9 mouse cellular contexts compared by ENCODE assay signal in the genomic region with DNA sequence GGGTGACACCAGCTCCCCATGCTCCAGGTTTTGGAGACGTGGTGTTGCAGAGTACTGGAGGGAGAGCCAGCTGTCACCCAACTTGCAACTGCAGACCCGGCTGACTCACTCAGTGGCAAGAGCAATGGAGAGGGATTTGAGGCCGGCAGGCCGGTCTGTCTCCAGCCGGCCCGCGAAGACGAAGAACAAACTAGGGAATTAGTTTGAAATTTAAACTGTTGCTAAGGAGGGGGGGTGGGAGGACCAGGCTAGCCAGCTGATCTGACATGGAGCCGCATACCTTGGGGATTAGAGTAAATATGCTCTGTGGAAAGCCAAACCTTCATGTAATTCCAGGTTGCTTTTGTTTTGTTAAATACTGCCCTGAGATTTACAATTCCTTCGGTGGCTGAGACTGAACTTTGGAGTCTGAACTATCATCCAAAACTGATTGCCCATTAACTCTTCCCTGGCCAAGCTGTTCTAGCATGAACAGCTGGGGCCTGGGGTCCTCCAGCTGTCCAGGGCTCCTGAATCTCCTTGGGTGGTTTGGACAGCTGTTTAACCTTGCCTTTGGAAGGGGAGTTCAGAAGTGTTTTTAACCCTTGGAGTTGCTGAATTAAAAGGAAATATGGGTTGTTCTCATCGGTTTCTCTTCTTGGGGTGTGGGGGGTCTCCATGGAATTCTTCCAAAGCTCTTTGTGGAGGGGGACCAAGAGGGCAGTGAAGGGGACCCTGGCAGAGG. TPM values are rescaled to one million over a fixed set of nuclear protein-coding genes. Genes with fewer than 3 reads are reported as not detected.
DNase-seq lines count a peak whose midpoint lies in the region; ATAC-seq lines count a peak whose summit lies in the region.
"Had no signal": no experiment of that assay in that cellular context is flagged by ENCODE, and none has a peak within 500 bp of the region (broad histone marks: within the 10 kb centered on the region; RNA-seq: fewer than 3 reads in every experiment).

No protein-coding gene starts in this region.

- WGBS in heart, embryonic 14.5 days = 6% methylated on average over 11 of the region's 11 CpGs
- 4% methylated on average over 11 of the region's 11 CpGs for WGBS in macrophage (ENCODE audit: missing documents)

- intact Hi-C loops in left cerebral cortex, postnatal 4 days (cut with DNase I) = loop anchor here (10.0 kb wide), 3 partner anchors 160 to 380 kb away; no protein-coding TSS in a partner anchor

- H3K27me3 ChIP-seq in heart, embryonic 14.5 days (ENCODE audit: control insufficient read depth, insufficient read depth, low read length) = no peaks in the 10 kb centered on the region
- H3K27me3 ChIP-seq: Patski had no signal

- H3K4me2 ChIP-seq in heart, embryonic 14.5 days (ENCODE audit: low read length) = peak overlapping the region; percentile 98

- H3K4me3 ChIP-seq in heart, embryonic 14.5 days (ENCODE audit: control insufficient read depth in 1 of 2, insufficient read depth in 1 of 2, low read depth in 1 of 2, low read length in 2 of 2) = peak overlapping the region; percentile 49 to 64
- H3K4me3 ChIP-seq in macrophage (ENCODE audit: inconsistent target) = peak overlapping the region; percentile 99

- peaks cover 26 to 46% of the 10 kb centered on the region in 2 experiments for H3K4me1 ChIP-seq in heart, embryonic 14.5 days (ENCODE audit: control insufficient read depth in 2 of 2, insufficient read depth in 2 of 2, low read length in 2 of 2)

- H3K9me3 ChIP-seq in heart, embryonic 14.5 days (ENCODE audit: control insufficient read depth, low read length) = no peaks in the 10 kb centered on the region

- peak overlapping the region; percentile 77 for H3K9ac ChIP-seq in heart, embryonic 14.5 days (ENCODE audit: low read length)

- no peak for ATAC-seq in heart, embryonic 14.5 days (ENCODE audit: insufficient number of reproducible peaks, insufficient read depth, low FRiP score, low read depth)
- ATAC-seq: Patski had no signal

- 0 out of 2 replicates have a peak, but pooled peaks cover 4% of the 10 kb centered on the region for H3K36me3 ChIP-seq in heart, embryonic 14.5 days (ENCODE audit: control insufficient read depth, insufficient read depth, low read length)
- peaks cover 15% of the 10 kb centered on the region; the same call in 1 of the 2 replicates for H3K36me3 ChIP-seq in macrophage (ENCODE audit: inconsistent target)

- peak overlapping the region; percentile 36 to 73 for H3K27ac ChIP-seq in heart, embryonic 14.5 days (replicated peaks in 1 of 2; ENCODE audit: control insufficient read depth in 1 of 2, insufficient read depth in 1 of 2, low read depth in 2 of 2, low read length in 2 of 2)
- H3K27ac ChIP-seq in macrophage = peak overlapping the region; percentile 100

- H3K79me2 ChIP-seq in macrophage (ENCODE audit: inconsistent target) = peaks cover 65% of the 10 kb centered on the region

- peak; percentile 23 for DNase-seq in left cerebral cortex, postnatal 4 days
- no peak for DNase-seq in left cerebral cortex, adult 8-10 months (ENCODE audit: low spot score in 2 of 2)
- DNase-seq in embryo, embryonic 10 days (ENCODE audit: low spot score) = peak; percentile 39
- DNase-seq in kidney, postnatal 10 days = peak; percentile 65
- DNase-seq in thymus, postnatal 4 days = peak; percentile 44
- no peak for DNase-seq in frontal cortex, postnatal 10 days (ENCODE audit: low spot score in 2 of 2)

RNA-seq across cellular contexts. Expression of a gene that starts 2.0 kb away (rescaled TPM):
- total RNA-seq in left cerebral cortex, postnatal 4 days (2021) = 10 to 100 TPM; 16.4 to 22.8 TPM
- 10 to 100 TPM; 30.2 to 35.8 (median 32.5) TPM for total RNA-seq in left cerebral cortex, adult 8-10 months (2022)
- polyA plus RNA-seq in heart, embryonic 14.5 days (2014; fragmentation: Nextera tagmentation; extraction: Ambion mirVana) = 33.3 and 36.6 TPM in 2 replicates
- total RNA-seq in macrophage (2018; cell fraction: chromatin; rRNA removed) = 100 to 1,000 TPM in 24 of 26 experiments, 10 to 100 TPM in 2; 86.8 to 665 (median 236) TPM
- 1,000 to 10,000 TPM in 6 of 26 experiments, 100 to 1,000 TPM in 20; 397 to 1,306 (median 691) TPM for total RNA-seq in macrophage (2018; cell fraction: cytosol; rRNA removed)
- 1,000 to 10,000 TPM in 3 of 26 experiments, 100 to 1,000 TPM in 23; 221 to 1,223 (median 655) TPM for total RNA-seq in macrophage (2018; cell fraction: nucleus; rRNA removed)
- polyA plus RNA-seq in macrophage (2018) = 386 to 676 TPM (median 674 TPM) in 3 replicates

Comparison
In these comparisons a context has a peak if more than half of its experiments do, and no peak if none do; other contexts are left out.
1. DNase-seq: peak in left cerebral cortex, postnatal 4 days (single experiment), embryo, embryonic 10 days (single experiment), kidney, postnatal 10 days (single experiment) and thymus, postnatal 4 days (single experiment); none in left cerebral cortex, adult 8-10 months (0 of 2) and frontal cortex, postnatal 10 days (0 of 2).